Mouse (Mus musculus) thymus, adult 2 months (tissue): ENCODE data around the gene Mrps5. TPM values are rescaled to one million over a fixed set of nuclear protein-coding genes. Genes with fewer than 3 reads are reported as not detected.

Source experiments
- DNase-seq: peaks from one replicate; pipeline ENCODE4 v3.0.0; 2021
- H3K27ac ChIP-seq: fragments of 200-500 bp; 2 replicates; pipeline ENCODE4 v1.5.1; 2012; ENCODE audit warnings: low read length, control low read depth; ENCODE audit not compliant: control insufficient read depth, insufficient read depth
- H3K27me3 ChIP-seq: fragments of 200-500 bp; 2 replicates; pipeline ENCODE4 v1.6.1; 2012; ENCODE audit warnings: mild to moderate bottlenecking, low read length, moderate library complexity, mixed read lengths; ENCODE audit not compliant: control insufficient read depth, insufficient read depth
- H3K36me3 ChIP-seq: fragments of 200-500 bp; 2 replicates; pipeline ENCODE4 v1.6.1; 2012; ENCODE audit warnings: mild to moderate bottlenecking, low read length, moderate library complexity; ENCODE audit not compliant: control insufficient read depth, insufficient read depth
- H3K4me1 ChIP-seq: fragments of 200-500 bp; replicated peaks from 2 replicates; pipeline ENCODE4 v1.6.1; 2012; ENCODE audit warnings: low read length; ENCODE audit not compliant: control insufficient read depth, insufficient read depth
- H3K4me3 ChIP-seq: fragments of 200-500 bp; 2 replicates; pipeline ENCODE4 v1.5.1; 2012; ENCODE audit warnings: mild to moderate bottlenecking, low read length, control low read depth, moderate library complexity; ENCODE audit not compliant: control insufficient read depth, insufficient read depth
- CTCF ChIP-seq: fragments of 200-500 bp; IDR thresholded peaks from 2 replicates; pipeline ENCODE4 v1.5.1; 2012; ENCODE audit warnings: mild to moderate bottlenecking, control low read depth, low read length, moderate library complexity, borderline replicate concordance; ENCODE audit not compliant: control insufficient read depth, poor library complexity, insufficient read depth; ENCODE audit errors: extremely low read depth
- POLR2A ChIP-seq: fragments of 200-500 bp; IDR thresholded peaks from 2 replicates; pipeline ENCODE4 v1.6.1; 2012; ENCODE audit warnings: mild to moderate bottlenecking, low read length, control low read depth, moderate library complexity; ENCODE audit not compliant: control insufficient read depth, poor library complexity, insufficient read depth; ENCODE audit errors: extremely low read depth
- WGBS: fragments of 180-500 bp; shearing (Covaris S2); methylation state at CpG from one replicate; pipeline ENCODE4 v1.1.7; 2018; 5-methylcytosine and 5-hydroxymethylcytosine counted together
- polyA plus RNA-seq: library from polyadenylated mRNA; depleted of rRNA; stranded (reverse); fragments of >200 nt; gene quantifications from 2 replicates; pipeline ENCODE4 v1.2.3, GENCODE M21; 2012

The Mrps5 gene
- polyA plus RNA-seq, 1 experiment, result 91.9 TPM

- H3K27me3 ChIP-seq, result no peaks in the 10 kb centered on the region; the same call in 1 of the 2 replicates
- no peaks in the 10 kb centered on the region for H3K4me1 ChIP-seq
- no peak overlapping the region for H3K4me3 ChIP-seq
- no peaks in the 10 kb centered on the region for H3K36me3 ChIP-seq
- no peak overlapping the region for H3K27ac ChIP-seq
- 97% methylated on average over 6 of the region's 6 CpGs for WGBS
- DNase-seq, result no peak
- no peak for TF ChIP-seq CTCF
- TF ChIP-seq POLR2A, result no peak
Observed at GRCm38 (mm10) chr2:127648145-127648544, 61.1 kb downstream of the Mrps5 start.

- 83% methylated on average over 5 of the region's 5 CpGs for WGBS
- H3K4me1 ChIP-seq, result no peaks in the 10 kb centered on the region
- no peak for DNase-seq
- no peaks in the 10 kb centered on the region for H3K36me3 ChIP-seq
- no peak for TF ChIP-seq POLR2A
- no peak for TF ChIP-seq CTCF
- peaks cover 4% of the 10 kb centered on the region for H3K27me3 ChIP-seq
- no peak overlapping the region for H3K4me3 ChIP-seq
- no peak overlapping the region for H3K27ac ChIP-seq
Observed at GRCm38 (mm10) chr2:127649921-127650320, 62.9 kb downstream of the Mrps5 start.

DNA sequence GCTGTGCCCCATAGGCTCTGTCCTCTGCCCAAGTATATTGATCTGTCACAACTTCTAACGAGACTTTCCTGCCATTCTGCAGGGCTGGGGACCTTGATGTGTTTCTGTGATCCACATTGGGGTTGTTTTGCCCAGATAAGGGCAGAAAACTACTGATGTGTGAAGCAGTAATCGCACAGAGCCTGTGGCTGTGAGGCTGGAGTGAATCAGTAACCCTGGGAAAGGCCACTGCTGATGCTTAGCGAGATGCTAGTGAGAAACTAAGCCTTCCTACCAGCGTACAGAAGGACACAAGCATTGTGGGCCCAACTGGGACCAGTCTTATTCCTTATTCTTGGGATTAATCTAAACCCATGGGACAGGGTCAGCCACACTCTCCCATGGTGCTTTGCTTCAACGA, 64.6 kb downstream of the Mrps5 start:
- Histone ChIP-seq H3K27me3 (peaks cover 7% of the 10 kb centered on the region), H3K4me3 (no peak overlapping the region), H3K27ac (no peak overlapping the region), H3K36me3 (no peaks in the 10 kb centered on the region), H3K4me1 (no peaks in the 10 kb centered on the region)
- DNase-seq, result no peak
- TF ChIP-seq POLR2A, result no peak
- TF ChIP-seq CTCF, result no peak
- WGBS, result 79% methylated on average over 5 of the region's 5 CpGs

- Histone ChIP-seq H3K27ac (no peak overlapping the region), H3K27me3 (peaks cover 9% of the 10 kb centered on the region), H3K4me1 (no peaks in the 10 kb centered on the region), H3K36me3 (no peaks in the 10 kb centered on the region), H3K4me3 (no peak overlapping the region)
- no peak for TF ChIP-seq CTCF
- no peak for TF ChIP-seq POLR2A
- DNase-seq, result no peak
Observed at GRCm38 (mm10) chr2:127652335-127652734, 65.3 kb downstream of the Mrps5 start.

DNA sequence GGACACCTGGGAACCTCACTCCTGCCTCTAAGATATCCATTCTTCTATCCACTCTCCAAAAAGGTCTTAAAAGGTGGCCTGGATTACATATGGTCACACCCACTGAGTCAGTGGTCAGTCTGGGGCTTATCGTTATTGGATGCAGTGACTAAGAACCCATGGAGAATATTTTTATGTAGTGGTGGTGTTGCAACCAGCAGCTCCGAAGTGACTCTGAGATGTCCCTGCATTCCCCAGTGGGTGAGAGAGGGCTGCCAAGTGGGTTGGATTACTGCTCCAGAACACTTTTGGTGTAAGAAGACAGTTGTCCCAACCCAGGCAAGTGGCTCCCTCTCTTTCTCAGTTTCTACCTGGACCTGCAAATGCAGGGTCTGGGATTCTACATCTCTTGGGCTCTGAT, 65.8 kb downstream of the Mrps5 start:
- Histone ChIP-seq H3K27ac (no peak overlapping the region), H3K27me3 (peaks cover 9% of the 10 kb centered on the region), H3K4me1 (no peaks in the 10 kb centered on the region), H3K36me3 (no peaks in the 10 kb centered on the region), H3K4me3 (no peak overlapping the region)
- no peak for DNase-seq
- TF ChIP-seq POLR2A (no peak), CTCF (no peak)
- WGBS, result 94% methylated on average over 2 of the region's 2 CpGs

- H3K27me3 ChIP-seq, result peaks cover 9% of the 10 kb centered on the region
- no peaks in the 10 kb centered on the region for H3K36me3 ChIP-seq
- WGBS, result 70% methylated on average over 3 of the region's 3 CpGs
- H3K27ac ChIP-seq, result no peak overlapping the region
- H3K4me3 ChIP-seq, result no peak overlapping the region
- H3K4me1 ChIP-seq, result no peaks in the 10 kb centered on the region
- no peak for TF ChIP-seq CTCF
- TF ChIP-seq POLR2A, result no peak
- DNase-seq, result no peak
Observed at GRCm38 (mm10) chr2:127654786-127655185, 67.8 kb downstream of the Mrps5 start.

DNA sequence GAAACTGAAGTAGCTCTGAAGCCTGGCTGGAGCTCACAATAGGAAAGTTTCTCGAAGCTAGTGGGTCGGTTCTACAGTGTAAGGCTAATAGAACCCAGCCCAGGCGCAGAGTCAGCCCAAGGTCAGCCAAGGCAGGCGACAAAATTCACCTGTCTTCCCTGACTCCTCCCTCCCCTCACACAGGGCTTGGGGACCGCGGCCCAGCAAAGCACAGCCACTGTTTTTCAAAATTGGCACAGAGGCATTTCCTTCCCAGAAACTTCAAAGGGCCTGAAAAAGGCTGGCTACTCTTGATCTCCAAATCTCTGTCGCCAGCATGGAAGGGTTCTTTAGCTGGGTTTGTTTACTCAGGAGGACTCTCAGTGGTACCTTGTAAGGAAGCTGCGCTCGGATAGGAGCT, 68.4 kb downstream of the Mrps5 start:
- no peak for DNase-seq
- Histone ChIP-seq H3K4me3 (no peak overlapping the region), H3K27ac (no peak overlapping the region), H3K27me3 (peaks cover 9% of the 10 kb centered on the region), H3K4me1 (no peaks in the 10 kb centered on the region), H3K36me3 (no peaks in the 10 kb centered on the region)
- WGBS, result 14% methylated on average over 9 of the region's 9 CpGs
- TF ChIP-seq POLR2A (no peak), CTCF (no peak)
